Mouse (Mus musculus): ENCODE results near the gene Sparc.

- TF ChIP-seq CTCF (IDR thresholded peaks at IDR 0.05) (no peak), POLR2A (IDR thresholded peaks at IDR 0.05; ENCODE audit: insufficient read depth, low read depth, low read length) (no peak)
Observed at GRCm38 (mm10) chr11:55415036-55415704, 7.8 kb downstream of the Sparc start.

All from heart, adult 2 months (tissue).